Mouse (Mus musculus) telencephalon, adult 2 months (tissue): ENCODE data around the gene Gnpnat1.
A peak's percentile ranks its signal among the peaks of the same experiment; 100 is the strongest.
"Not testable (repeated sequence)": the region's sequence is repeated elsewhere in the genome, so short reads cannot be mapped to it uniquely, and the experiment has no call there.

ENCODE experiments used
- DNase-seq: peaks from one replicate; pipeline ENCODE4 v3.0.0-alpha.2; 2011; ENCODE audit warnings: low read depth, low spot score

Gnpnat1 gene

DNA sequence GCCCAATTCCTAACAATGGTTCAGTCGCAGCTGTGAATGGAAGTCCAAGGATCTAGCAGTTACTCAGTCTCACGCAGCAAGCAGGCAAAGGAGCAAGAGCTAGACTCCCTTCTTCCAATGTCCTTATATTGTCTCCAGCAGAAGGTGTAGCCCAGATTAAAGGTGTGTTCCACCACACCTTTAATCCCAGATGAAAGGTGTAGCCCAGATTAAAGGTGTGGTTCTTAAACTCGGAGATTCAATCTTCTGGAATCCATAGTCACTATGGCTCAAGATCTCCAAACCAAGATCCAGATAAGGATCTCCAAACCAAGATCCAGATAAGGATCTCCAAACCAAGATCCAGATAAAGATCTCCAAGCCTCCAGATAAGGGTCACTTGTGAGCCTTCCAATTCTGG lies at the start of gene Gnpnat1:
TSS of gene Gnpnat1 (minus strand) at position 101 of the 400 bp plus-strand sequence.
- DNase-seq: not testable (repeated sequence)

DNA sequence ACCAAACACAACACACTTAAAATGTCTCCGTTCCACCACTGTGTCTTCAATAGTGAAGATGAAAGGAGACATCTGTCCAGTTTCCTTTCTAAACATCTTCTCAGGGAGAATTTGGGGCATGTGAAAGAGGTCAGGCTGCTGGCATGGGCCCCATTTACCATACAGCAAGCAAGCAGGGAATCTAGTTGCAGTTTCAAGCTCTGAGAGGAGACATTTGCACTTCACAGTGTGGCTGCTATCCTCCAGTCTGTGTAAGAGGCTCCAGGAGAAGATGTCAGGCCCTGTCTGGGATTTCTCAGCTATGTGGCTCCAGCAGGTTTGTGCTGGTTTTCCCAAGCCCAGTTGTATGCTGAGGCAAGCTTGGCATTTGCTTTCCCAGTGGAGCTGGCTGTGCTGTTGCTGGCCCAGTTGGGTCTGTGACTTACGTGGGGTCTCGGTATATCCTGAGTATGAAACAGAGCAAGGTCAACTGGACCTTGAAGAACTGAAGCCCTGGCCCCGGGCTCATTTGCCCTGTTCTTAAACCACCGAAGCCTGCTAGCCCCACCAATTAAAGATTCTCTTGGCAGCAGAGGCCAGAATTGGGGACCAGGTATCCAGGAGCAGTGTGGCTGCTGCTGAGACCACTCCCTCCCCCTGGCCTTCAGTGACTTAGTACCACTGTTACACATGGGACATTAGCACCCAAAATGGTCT lies 49.0 kb upstream of the Gnpnat1 start:
- DNase-seq: no peak

DNA sequence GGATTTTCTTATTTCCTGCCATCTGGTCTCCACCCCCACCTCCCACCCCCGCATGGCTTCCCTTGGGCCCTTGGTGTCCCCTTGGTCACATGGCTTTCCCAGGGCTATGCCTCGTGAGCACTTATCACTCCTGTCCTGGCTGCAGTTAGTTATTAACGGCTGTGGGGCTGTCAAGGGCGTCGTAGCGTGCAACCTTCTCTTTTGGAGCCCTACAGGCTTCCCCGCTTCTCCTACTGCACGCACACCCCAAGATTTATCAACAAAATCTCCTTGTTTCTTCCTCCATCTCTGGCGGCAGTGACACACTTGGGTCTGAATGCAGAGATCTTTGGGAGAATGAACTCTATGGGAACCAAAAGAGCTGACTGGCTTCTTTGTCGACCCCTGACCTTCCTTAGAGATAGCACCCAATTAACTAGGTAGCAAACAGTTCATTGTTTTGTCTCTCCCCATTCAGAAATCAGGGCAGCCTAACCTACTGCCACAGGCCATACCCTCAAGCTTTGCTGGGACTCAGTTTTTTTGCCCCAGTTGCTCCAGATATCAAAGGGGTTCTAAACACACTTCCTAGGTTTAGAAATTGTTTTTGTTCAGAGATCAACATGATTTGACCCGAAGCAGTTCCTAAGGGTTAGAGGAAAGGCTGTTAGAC lies 48.3 kb upstream of the Gnpnat1 start:
- no peak for DNase-seq

DNA sequence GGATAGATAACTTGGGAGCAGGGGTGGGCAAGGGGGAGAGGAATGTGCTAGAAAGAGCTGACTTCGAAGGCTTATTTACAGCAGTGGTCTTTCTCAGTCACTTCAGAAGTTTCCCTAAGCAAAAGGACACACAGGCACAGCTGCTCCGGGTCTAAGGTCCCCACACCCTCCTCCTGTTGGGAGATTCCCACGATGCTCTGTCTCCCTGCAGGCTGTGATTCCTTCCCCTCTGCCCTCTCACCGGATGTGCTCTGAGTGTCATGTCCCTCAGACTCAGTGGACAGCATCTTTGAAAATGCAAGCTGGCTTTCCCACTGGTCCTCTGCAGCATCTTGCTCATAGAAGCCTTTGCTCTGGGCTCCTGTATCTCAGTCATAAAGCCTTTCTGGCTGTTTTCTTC lies 47.4 kb upstream of the Gnpnat1 start:
- no peak for DNase-seq

DNA sequence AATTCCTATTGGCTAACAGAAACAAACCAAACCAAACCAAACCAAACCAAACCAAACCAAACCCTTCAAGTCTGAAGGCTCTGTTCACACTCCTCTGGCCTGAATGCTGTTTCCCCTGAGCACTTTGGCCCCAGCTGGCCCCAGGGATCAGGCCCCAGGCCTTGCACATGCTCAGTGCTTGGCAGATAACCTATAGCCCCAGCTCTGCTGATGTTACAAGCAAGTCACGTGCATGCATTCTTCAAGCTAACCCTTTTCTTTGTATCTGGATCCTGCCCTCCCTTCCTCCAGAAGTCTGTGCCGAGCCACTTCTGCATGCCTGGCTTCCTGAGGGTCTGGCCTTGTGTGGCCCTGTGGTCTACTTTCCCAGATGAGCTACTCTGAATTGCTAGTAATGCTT lies 46.4 kb upstream of the Gnpnat1 start:
- no peak for DNase-seq

DNA sequence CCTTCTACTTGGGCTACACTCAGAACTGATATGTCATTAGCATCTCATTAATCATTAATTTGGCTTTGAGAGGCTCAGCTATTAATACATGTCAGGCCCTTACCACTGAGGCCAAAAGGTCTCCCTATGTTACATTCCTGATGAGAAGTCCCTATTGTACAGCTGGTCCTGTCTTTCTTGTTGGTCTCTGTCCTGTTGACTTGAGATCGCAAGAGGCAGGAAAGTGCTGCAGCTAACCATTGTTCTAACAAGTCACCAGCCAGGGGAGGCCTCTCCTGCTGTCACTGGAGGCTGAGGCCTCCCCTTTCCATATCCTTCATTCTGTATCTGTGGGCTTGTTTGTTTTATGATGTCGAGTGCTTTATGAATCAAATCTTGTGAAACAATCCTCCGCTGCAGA lies 42.1 kb upstream of the Gnpnat1 start:
- no peak for DNase-seq

DNA sequence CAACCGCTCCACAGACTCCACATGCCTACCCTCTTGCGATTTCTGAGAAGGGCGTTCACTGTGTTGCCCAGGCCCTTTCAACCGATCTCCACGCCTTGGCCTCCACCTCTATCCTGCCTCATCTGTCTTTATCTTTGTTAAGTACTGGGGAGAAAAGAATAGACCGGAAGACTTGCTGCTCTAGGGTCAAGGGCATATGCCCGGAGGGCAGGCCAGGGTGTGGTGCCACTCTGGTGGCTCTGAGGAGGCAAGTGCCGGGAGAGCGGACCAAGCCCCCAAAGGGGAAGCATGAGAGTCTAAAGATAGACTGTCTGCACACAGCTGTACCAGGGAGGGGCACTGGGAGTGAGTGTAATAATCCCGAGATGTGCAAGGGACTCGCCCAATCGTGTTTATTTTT lies 40.7 kb upstream of the Gnpnat1 start:
- DNase-seq: no peak

DNA sequence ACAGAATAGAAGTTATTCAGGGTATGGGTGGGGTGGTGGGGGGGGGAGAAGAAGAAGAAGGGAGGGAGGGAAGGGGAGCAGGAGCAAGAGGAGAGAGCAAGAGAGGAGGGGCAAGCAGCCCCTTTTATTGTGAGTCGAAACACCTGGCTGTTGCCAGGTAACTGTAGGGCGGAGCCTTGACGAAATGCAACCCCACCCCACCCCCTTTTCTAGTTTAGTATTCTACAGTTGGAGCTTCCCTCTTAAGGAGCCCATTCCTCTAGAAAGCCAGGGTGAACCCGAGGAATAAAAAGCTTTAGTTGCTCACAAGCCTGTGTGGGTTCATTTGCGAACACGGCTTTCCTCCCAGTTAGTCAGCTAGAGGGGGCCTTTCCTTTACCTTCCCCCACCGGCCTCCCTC lies 40.2 kb upstream of the Gnpnat1 start:
- no peak for DNase-seq

DNA sequence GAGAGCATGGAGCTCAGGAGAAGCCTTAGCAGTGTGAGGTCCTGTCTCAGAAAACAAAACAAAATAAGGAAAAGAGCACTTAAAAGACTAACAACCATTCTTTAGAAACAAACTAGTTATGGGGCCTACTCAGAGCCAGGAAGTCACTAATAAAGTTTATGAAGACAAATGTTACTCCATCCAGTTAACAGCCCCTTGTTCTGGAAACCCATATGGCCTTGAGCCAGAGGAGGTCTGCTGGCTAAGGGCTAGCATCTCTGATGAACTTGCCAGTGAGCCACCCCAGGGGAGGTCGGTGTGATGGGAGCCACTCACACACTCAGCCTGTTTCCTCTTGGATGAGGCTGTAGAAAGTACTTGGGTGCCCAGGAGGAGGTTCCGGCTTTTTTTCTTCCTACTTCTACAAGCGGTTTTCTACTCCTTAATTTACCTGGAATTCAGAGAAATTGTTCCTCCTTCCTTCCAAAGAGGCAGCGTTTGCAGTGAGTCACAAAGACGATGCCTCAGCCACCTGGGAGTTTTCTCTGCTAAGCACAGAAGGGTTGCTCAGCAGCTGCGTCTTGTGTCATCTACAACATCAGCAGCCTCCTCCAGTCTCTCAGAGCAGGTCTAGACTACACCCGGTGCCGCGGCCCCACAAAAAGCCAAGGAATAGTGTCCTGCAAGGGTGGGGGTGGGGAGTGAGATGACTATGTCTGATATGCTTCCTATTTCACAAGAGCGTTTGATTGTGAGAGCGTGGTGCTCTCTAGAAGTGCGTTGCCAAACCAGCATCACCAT lies 38.3 kb upstream of the Gnpnat1 start:
- no peak for DNase-seq

DNA sequence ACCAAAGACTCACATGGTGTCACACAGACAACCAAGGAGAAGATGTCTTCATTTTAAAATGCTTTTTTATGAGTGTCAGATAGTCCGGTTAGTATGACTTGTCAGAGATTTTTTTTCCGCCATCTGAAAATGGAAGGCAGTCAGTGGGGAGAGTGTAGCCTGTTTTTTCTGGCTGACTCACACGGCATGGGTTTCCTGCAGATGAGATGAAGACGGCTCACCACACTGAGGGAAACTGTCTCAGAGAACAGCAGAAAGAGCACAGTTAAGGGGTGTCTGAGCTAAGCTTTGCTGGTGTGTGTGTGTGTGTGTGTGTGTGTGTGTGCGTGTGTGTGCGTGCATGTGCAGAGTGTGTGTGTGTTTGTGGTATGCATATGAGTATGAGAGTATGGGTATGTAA lies 36.6 kb upstream of the Gnpnat1 start:
- no peak for DNase-seq

DNA sequence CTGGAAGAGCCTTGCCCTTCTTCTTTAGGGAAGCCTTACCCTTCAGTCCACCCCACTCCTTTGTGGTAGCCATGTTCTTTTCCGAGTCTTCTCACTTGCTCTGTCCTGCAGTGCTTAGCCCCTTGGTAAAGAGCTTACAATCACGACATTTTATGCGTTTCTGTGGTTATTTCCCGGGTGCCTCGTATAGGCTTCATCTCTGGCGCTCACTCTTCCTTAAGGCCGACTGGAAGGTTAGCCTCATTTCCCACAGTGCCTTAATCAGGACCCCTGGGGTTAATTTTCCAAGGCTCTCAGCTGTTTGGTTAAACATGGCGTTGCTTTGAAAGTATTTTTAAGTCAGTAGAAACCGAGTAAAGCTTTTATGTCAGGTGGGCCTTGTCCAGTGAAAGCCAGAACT lies 34.7 kb upstream of the Gnpnat1 start:
- DNase-seq: no peak

DNA sequence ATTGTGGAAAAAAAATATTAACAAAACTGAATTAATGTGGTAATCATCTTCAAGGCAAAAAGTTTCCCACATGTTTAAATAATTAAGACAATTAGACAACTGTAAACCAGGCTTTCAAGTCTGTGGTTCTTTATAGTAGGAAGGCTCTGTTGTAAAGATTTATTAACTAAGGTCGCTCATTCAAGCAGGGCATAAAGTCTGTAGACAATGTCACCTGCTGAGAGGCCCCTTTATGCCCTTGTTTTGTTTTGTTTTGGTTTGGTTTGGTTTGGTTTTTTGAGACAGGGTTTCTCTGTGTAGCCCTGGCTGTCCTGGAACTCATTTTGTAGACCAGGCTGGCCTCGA lies 34.2 kb upstream of the Gnpnat1 start:
- DNase-seq: no peak

DNA sequence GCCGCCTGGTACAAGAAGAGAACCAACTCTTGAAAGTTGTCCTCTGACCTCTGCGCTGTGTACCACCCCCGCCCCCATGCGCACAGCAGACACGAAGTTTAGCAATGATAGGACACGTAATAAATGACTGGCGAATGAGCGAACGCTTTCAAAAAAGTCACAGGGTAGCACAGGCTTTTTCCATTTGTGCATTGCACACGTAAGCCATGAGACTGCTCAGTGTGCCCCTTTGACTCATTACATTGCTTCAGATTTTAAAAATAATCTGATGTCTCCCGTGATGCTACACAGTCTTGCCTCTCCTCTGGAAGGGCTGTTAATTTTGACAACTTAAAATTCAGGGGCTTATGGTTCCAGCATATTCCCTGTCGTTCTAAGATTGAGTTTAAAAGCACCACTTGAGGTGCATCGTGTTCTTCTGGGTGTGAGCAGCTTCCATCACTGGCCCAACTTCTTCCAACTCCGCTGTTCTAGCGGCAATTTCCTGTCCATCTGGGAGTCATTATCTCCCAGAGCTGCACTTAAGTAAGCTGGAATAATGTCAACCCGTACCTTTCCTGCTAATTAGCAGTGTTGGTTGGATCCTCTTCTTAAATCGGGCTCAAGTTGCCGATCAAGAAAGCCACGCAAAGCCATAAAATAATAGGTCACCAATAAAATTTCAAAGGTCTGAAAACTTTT lies 33.7 kb upstream of the Gnpnat1 start:
- DNase-seq: no peak

DNA sequence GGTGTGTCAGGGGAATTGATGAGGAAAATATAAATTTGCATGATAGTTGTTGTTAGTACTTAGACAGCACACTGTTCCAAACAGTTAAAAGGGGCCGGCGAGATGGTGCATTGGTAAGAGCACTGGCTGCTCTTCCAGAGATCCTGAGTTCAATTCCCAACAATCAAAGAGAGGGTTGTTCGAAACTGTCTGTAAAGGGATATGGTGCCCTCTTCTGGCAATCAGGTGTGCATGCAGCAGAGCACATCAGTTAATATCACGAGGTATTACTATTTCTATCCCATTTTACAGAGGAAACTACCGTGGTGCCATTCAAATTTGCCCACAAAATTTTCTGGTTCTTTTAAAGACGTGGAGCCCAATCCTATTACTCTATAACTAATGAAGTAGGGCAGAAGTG lies 29.5 kb upstream of the Gnpnat1 start:
- DNase-seq: no peak

DNA sequence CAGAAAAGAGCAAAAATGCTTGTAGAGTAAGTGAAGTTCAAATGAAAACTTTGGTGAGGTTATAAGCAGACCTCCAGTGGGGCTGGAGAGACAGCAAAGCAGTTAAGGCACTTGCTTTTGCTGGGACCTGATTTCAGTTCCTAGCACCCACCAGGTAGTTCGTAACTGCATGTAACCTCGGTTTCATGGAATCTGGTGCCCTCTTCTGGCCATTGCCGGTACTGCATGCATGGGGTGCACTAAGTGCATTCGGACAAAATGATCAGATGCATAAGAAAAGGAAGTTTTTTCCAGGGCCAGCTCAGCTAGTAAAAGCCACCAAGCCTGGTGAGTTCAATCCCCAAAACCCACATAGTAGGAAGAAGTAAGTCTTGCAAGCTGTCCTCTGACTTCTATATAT lies 27.3 kb upstream of the Gnpnat1 start:
- no peak for DNase-seq

DNA sequence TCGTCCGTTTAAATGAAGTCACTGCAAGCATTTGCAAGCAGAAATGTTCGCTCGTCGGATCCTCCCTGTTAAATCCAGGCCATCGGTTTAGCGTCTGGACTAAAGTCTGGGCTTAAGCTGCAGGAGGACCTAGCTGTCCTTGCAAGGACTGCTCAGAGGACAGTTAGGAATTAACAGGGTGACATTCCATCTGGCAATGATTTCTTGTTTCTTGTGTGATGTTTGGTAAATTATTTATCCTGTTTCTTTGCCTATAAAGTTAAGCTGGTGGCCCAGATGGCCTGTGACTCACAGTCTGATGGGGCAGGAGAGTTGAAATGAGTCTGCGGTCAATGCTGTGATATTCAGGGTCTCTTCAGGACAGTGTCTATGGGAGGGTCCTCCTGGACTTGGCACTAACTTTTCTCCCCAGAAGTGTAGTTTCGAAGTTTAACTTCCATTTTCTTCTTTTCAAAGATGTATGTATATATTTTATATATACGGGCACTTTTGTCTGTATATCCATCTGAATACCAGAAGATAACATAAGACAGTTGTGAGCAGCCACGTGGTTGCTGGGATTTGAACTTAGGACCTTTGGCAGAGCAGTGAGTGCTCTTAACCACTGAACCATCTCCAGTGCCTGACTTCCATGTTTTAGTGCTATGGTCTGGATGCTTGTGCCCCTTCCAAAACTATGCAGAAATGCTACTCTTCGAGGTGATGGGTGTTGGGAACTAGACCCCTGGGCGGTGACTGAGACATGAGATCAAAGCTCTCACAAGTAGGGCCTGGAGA lies 25.5 kb upstream of the Gnpnat1 start:
- DNase-seq: no peak

DNA sequence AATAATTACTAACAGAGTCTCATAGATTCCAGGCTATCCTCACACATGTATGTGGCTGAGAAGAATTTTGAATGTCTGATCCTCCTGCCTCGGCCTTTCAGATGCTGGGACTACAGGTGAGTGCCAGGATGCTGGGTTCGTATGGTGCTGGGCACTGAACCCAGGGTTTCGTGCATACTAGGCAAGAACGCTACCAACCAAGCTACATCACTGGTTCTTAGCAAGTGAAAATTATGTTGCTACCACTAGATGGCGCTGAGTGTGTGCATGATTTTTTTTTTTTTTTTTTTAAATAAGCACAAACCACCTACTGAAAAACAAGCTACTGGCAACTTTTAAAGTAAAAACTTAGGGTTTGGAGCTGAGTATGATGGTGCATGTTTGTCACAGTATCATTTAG lies 18.5 kb upstream of the Gnpnat1 start:
- DNase-seq: peak; percentile 54

DNA sequence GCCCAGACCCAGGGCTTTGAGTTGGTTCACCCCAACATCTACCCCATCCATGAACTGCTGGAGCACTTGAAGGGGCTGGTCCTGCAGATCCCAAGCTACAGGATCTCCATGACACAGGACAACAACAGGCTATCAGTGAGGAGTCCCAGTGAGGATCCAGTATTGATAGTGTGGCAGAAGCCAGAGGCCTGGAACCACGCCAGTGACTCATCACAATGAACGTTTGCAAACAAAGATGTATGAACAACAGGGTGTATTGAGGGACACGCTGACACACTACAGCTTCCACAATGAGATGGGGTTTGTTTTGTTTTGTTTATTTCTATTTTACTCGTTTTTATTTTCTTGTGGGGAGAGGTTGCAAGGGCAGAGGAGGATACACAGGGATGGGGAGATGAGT lies 17.7 kb upstream of the Gnpnat1 start:
- peak; percentile 52 for DNase-seq

DNA sequence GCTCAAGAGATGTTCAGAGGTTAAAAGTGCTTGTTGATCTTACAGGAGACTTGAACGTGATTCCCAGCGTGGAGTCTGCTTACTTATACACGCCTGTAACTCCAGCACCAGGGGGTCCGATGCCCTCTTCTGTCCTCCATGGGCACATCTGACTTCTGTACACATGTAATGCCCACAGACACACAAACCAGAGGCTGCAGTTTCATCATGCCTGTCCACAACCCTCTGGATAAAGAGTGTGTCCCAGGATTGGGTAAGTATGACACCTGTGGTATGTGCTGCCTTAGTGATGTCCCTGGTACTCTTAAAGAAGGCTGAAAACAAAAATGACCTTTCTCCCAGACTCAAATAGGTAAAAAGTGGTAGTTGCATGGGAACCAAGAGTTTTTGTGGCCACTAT lies 14.6 kb upstream of the Gnpnat1 start:
- no peak for DNase-seq

DNA sequence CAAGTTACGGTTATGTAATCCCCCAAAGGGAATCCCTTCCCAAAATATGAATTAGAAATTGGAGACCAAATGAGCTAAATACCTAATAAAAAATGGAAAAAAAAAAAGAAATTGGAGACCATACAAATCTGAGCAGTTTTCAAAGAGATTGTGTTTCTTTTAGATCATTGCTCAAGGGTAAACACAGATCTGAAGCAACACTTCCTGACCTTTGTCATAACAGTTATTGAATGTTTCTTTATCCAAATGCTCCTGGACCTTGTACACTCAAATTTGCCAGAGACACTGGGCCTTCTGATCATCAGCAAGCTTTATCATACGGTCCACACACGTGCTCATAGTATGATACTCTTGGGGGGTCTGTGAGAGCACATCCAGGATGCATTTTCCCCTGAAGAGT lies 13.8 kb upstream of the Gnpnat1 start:
- no peak for DNase-seq

DNA sequence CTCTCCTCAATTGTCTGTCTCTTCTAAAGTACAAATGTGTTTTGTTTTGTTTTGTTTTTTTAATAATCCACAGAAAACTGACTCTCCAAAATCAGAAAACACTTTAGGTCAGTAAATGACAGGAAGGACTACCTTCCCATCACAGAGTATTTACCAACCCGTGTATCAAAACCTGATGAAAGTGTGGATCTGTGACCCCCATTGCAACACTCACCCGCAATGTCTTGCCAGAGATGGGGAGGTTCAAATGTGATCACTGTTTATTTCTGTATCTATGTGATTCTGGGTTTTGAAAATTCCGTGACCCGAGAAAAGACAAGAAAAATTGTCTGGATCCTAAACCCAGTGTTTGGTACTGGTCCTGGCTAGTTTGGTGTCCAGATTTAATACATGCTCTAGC lies 11.6 kb upstream of the Gnpnat1 start:
- no peak for DNase-seq

DNA sequence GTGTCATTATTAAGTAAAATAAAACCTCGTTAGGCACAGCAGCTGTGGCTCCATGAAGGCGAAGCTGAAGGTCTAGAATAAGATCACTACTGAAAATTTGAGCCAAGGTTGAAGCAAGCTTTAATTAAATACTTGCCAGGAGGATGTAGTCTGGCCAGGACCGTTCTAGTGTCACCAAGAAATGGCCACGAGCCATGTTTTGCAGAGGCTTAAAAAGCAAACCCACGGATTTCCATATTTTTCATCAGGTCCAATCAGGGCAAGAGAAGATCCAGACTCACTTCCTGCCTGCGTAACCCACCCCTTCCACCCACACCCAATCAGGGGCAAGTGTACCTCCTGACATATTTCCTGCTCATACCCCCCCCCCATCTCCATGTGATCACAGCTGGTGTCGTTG lies 1.1 kb downstream of the Gnpnat1 start:
- no peak for DNase-seq
